Mouse (Mus musculus): ENCODE data around the gene Dab1. TPM values are rescaled to one million over a fixed set of nuclear protein-coding genes. Genes with fewer than 3 reads are reported as not detected.

The Dab1 gene
- total RNA-seq, 2 experiments from 2014 or later: 138 to 149 TPM

- no peak for DNase-seq (ENCODE audit: low spot score in 2 of 2)
Observed at GRCm38 (mm10) chr4:104436411-104436810, 817.3 kb downstream of the Dab1 start.

GRCm38 (mm10) chr4:104438730-104439129 is 819.6 kb downstream of the Dab1 start:
- DNase-seq (ENCODE audit: low spot score in 2 of 2): no peak

DNA sequence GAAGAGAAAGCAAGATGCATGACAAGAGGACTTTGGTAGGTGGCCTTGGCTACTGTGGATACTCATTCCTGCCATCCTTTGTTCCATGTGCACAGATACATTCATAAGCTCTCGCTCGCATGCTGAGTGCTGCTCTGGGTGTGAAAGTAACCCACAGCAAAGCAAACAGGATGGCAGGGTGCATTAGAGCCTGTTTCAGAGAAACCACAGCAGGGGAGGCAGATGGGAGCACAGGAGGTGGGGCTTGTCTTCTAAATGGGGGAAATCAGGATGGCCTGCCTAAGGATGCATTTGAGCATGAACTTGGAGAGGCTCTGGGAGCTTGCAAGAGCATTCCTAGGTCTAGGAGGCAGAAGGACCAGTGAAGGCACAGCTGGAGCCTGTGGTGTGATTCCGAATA is 820.5 kb downstream of the Dab1 start:
- DNase-seq (ENCODE audit: low spot score in 2 of 2): peak; percentile 71 to 88

DNA sequence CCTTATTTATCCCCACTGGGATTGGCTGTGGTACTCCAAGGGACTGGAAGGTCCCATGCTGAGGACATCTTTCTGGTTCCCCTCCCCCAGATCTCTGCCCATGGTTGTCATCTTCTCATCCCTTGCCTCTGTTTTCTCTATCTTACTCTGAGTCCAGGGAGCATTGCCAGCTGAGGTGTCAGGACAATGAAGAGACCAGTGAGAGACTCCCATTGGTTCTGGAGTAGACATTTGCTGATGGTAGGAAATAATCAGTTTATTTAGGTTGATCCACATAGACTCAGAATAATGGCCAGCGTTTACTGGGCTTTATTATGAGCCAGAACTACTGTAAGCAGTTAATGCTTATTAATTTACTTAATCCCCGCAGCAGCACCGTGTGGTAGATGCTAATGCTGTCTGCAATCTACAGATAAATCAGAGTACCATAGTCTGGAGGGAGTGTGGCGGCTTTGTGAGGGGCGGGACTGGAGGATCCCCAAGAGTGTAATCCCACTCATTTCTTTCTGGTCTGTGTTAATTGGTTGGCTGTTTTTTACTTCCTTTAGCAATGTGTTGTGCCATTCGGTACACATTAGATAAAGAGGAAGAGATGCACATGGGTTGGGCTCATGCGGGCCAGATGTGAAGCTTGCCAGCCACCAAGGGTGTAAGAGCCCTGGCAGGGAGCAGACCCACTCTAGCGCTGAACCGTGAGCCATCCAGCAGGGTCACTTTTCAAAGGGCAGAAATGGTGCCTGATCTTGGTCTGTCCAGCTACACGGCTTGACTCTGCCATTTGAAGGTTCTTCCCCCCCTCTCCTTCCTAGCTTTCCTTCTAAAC is 824.0 kb downstream of the Dab1 start:
- no peak for DNase-seq (ENCODE audit: low spot score in 2 of 2)

- no peak for DNase-seq (ENCODE audit: low spot score in 2 of 2)
Observed at GRCm38 (mm10) chr4:104443775-104444174, 824.6 kb downstream of the Dab1 start.

DNA sequence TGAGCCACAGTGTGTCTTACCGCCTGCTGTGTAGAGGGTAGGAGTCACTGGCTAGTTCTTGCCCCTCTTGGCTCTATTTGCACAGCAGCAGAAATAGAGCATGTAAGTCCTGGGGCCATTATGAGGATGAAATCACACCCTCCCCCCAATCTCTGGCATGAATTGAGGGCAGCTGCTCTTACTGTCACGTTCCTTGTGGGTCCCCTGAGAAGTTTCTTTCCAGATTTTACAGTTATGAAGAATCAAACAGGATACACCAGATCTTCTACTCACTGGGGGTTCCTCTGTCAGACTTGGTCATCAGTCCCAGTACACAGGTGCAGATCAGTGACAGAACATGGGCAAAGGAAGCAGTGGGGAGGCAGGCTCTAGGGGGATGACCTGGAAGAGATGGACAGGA is 825.8 kb downstream of the Dab1 start:
- no peak for DNase-seq (ENCODE audit: low spot score in 2 of 2)

- no peak for DNase-seq (ENCODE audit: low spot score in 2 of 2)
Observed at GRCm38 (mm10) chr4:104448199-104448598, 829.0 kb downstream of the Dab1 start.

GRCm38 (mm10) chr4:104450645-104451044 is 831.5 kb downstream of the Dab1 start:
- peak in 1 of 2 experiments; percentile 48 for DNase-seq (ENCODE audit: low spot score in 2 of 2)

- peak; percentile 60 to 89 for DNase-seq (ENCODE audit: low spot score in 2 of 2)
Observed at GRCm38 (mm10) chr4:104452587-104452986, 833.4 kb downstream of the Dab1 start.

- no peak for DNase-seq (ENCODE audit: low spot score in 2 of 2)
Observed at GRCm38 (mm10) chr4:104455151-104455550, 836.0 kb downstream of the Dab1 start.

- no peak for DNase-seq (ENCODE audit: low spot score in 2 of 2)
Observed at GRCm38 (mm10) chr4:104455760-104456159, 836.6 kb downstream of the Dab1 start.

DNA sequence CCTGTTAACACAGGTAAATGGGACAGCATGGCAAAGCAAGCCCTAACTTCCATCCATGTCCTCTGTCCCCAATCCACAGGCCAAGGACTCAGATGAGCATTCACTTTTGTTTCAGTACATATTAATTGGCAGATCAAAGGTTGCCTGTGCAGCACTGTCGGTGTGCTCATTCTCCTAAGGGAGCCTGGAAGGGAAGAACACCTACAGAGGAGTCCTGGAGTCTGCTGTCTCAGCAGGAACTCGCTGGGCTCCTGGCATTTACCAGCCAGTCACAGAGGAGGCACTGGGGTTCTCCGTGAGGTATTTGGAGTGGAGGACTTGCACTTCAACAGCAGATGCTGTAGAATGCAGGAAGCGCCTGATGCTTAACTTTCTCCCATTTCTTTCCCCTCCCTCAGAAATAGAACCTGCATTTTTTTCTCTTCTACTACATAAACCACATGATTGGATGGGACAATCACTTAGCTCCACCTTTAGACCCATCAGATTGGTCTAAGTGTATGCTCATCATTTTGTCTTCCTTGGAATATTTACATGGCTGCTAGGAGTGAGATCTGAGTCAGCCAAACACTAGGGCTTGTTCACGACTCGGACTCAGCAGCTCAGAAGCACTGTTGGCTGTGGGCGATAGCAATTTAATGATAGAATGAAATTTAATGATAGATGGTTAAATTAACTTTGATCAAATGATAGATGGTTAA is 837.2 kb downstream of the Dab1 start:
- no peak for DNase-seq (ENCODE audit: low spot score in 2 of 2)

DNA sequence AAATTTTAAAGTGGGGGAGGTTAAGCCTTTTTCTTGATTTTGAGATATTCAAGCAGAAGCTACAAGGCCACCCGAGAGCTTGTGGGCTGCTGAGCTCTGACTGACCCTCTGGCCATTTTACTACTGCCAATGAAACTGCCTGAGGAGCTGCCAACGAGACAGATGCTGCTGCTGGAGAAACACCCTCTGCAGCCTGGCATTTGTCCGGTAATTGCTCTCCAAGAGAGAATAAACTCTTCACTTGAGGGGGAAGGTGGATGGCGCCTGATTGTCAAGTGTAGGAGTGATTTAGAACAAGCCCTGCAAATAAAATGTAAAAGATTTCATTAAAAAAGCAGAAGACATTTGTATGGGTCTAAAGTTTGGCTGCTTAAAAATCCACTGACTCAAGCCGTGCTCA is 839.6 kb downstream of the Dab1 start:
- peak; percentile 66 to 79 for DNase-seq (ENCODE audit: low spot score in 2 of 2)

- peak in 1 of 2 experiments; percentile 68 for DNase-seq (ENCODE audit: low spot score in 2 of 2)
Observed at GRCm38 (mm10) chr4:104461106-104462011, 842.2 kb downstream of the Dab1 start.

DNA sequence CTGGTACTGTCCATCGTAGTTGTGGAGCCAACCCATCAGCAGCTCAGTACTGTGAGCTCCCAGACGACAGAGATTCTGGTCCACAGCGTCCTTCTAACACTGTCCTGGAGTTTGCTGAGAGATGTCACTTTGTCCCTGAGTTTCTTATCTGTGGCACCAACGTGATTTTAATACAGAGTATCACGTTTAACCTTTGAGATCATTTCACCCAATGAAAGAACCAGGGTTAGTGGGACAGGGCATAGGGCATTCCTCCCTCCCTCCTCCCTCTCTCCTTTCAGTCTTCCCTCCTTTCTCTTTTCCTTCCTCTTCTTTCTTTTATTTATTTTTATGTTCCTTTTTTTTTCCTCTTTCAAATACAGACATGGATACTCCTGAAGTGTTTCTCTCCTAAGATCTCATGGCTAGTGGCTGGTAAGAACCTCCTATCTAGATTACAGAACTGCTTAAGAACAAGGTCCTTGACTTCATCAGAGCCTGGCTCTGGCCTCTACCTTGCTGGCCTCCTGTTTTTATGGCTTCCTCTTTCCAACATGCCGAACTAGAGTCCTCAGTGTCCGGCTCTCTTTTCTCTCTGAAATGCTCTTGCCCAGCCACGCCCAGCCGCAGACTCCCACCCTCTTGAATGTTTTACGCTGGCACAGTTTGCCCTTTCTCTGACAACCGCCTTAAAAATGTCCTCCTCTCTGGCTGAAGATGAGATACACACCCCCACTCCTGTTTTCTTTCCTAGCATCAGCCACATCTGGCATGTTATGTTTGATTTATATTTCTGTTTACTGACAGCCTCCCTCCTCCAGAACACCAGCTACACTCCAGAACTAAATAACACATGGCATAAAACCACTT is 844.0 kb downstream of the Dab1 start:
- DNase-seq (ENCODE audit: low spot score in 2 of 2): no peak

GRCm38 (mm10) chr4:104463781-104464170 is 844.6 kb downstream of the Dab1 start:
- no peak for DNase-seq (ENCODE audit: low spot score in 2 of 2)

- DNase-seq (ENCODE audit: low spot score in 2 of 2): no peak
Observed at GRCm38 (mm10) chr4:104465594-104465993, 846.4 kb downstream of the Dab1 start.

- DNase-seq (ENCODE audit: low spot score in 2 of 2): no peak
Observed at GRCm38 (mm10) chr4:104468666-104469065, 849.5 kb downstream of the Dab1 start.

- DNase-seq (ENCODE audit: low spot score in 2 of 2): no peak
Observed at GRCm38 (mm10) chr4:104472915-104473314, 853.8 kb downstream of the Dab1 start.

DNA sequence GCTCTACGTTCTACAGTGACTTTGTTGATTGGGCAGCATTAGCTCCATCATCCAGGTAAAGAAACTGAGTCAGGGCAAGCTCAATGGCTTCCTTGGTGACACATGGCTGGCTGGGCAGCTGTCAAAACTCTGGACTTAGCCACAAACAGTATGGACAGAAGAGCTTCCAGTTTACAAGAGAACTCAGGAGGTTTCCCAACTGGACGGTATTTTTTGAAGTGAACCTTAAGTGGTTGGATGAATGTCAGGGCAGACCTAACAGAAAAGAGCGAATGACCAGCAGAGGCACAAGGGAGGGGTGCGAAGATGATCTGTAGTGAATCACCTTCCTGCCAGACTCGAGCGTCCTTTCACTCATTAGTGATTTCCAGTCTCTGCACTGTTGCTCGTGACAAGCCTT is 857.7 kb downstream of the Dab1 start:
- DNase-seq (ENCODE audit: low spot score in 2 of 2): no peak

- DNase-seq (ENCODE audit: low spot score in 2 of 2): no peak
Observed at GRCm38 (mm10) chr4:104483948-104484347, 864.8 kb downstream of the Dab1 start.
